ENCODE assay signal across 14 mouse cellular contexts in genomic region chr11:95160693-95161092, GRCm38 (mm10). TPM values are rescaled to one million over a fixed set of nuclear protein-coding genes. Genes with fewer than 3 reads are reported as not detected.
DNase-seq lines count a peak whose midpoint lies in the region; ATAC-seq and TF ChIP-seq lines count a peak whose summit lies in the region.
"Had no signal": no experiment of that assay in that cellular context is flagged by ENCODE, and none has a peak within 500 bp of the region (broad histone marks: within the 10 kb centered on the region; RNA-seq: fewer than 3 reads in every experiment).

No protein-coding gene starts in this region.

- H3K4me2 ChIP-seq in liver, embryonic 11.5 days: no peak overlapping the region
- no peak overlapping the region for H3K4me2 ChIP-seq in liver, embryonic 14.5 days (ENCODE audit: low read depth)
- H3K4me2 ChIP-seq: embryonic facial prominence, embryonic 12.5 days; hindbrain, embryonic 13.5 days had no signal

- TF ChIP-seq POLR2A in liver, adult 2 months (IDR thresholded peaks at IDR 0.05; ENCODE audit: extremely low read depth, insufficient read depth, low read length): no peak
- TF ChIP-seq POLR2A in ES-Bruce4 (IDR thresholded peaks at IDR 0.05; ENCODE audit: insufficient read depth, low read length): no peak

- 64% methylated on average over 7 of the region's 7 CpGs for WGBS in liver, adult 2 months
- WGBS in liver, embryonic 11.5 days: 42% methylated on average over 7 of the region's 7 CpGs
- 40% methylated on average over 7 of the region's 7 CpGs for WGBS in liver, embryonic 14.5 days (ENCODE audit: insufficient replicate concordance)

- ATAC-seq in liver, embryonic 11.5 days (replicated peaks; ENCODE audit: low FRiP score): no peak
- no peak for ATAC-seq in liver, embryonic 14.5 days (ENCODE audit: insufficient read depth)

- DNase-seq in adrenal gland, adult 2 months: peak; percentile 13
- DNase-seq in adrenal gland, postnatal 4 days (ENCODE audit: low spot score in 2 of 2): no peak
- no peak for DNase-seq in liver, adult 2 months (ENCODE audit: extremely low read depth, low read depth, low spot score)
- no peak for DNase-seq in liver, embryonic 11.5 days (ENCODE audit: low spot score)
- no peak for DNase-seq in liver, embryonic 14.5 days (ENCODE audit: low read depth in 3 of 3, low spot score in 3 of 3)
- DNase-seq in retina, postnatal 1 day: no peak
- no peak for DNase-seq in frontal cortex, adult 2 months (ENCODE audit: extremely low spot score in 1 of 2, low spot score in 1 of 2)
- DNase-seq: cerebellum, adult 2 months had no signal

- no peak overlapping the region for H3K27ac ChIP-seq in liver, adult 2 months (replicated peaks; ENCODE audit: insufficient read depth, low read depth, low read length)
- H3K27ac ChIP-seq in liver, embryonic 11.5 days (ENCODE audit: low read depth, low read length): no peak overlapping the region
- H3K27ac ChIP-seq in ES-Bruce4 (ENCODE audit: insufficient read depth, low read length): no peak overlapping the region
- no peak overlapping the region for H3K27ac ChIP-seq in liver, embryonic 14.5 days
- H3K27ac ChIP-seq: embryonic facial prominence, embryonic 12.5 days; hindbrain, embryonic 13.5 days; macrophage had no signal

- H3K4me3 ChIP-seq in liver, adult 2 months (ENCODE audit: insufficient read depth, low read depth, low read length): no peak overlapping the region
- H3K4me3 ChIP-seq in liver, embryonic 11.5 days (ENCODE audit: low read depth, low read length): no peak overlapping the region
- no peak overlapping the region for H3K4me3 ChIP-seq in ES-Bruce4 (ENCODE audit: low read depth, low read length)
- H3K4me3 ChIP-seq in liver, embryonic 14.5 days (ENCODE audit: insufficient read depth in 1 of 2, low read depth in 2 of 2, low read length in 2 of 2): no peak overlapping the region
- H3K4me3 ChIP-seq: embryonic facial prominence, embryonic 12.5 days; hindbrain, embryonic 13.5 days had no signal

- peak; percentile 47; the same call in 1 of the 2 replicates for TF ChIP-seq CTCF in liver, adult 2 months (IDR thresholded peaks at IDR 0.05; ENCODE audit: low read depth, low read length)
- TF ChIP-seq CTCF in ES-Bruce4 (IDR thresholded peaks at IDR 0.05; ENCODE audit: low read depth, low read length): peak; percentile 87
- peak; percentile 75 for TF ChIP-seq CTCF in liver, embryonic 14.5 days (IDR thresholded peaks at IDR 0.05; ENCODE audit: low read depth)

- no peaks in the 10 kb centered on the region for H3K27me3 ChIP-seq in liver, adult 2 months (ENCODE audit: control insufficient read depth, insufficient read depth, low read length)
- peaks cover 8% of the 10 kb centered on the region for H3K27me3 ChIP-seq in liver, embryonic 11.5 days (replicated peaks; ENCODE audit: control insufficient read depth, insufficient read depth, low read length)
- no peaks in the 10 kb centered on the region for H3K27me3 ChIP-seq in ES-Bruce4 (ENCODE audit: control insufficient read depth, insufficient read depth, low read length, poor library complexity, severe bottlenecking)
- H3K27me3 ChIP-seq in liver, embryonic 14.5 days (ENCODE audit: control insufficient read depth, insufficient read depth, low read length): no peaks in the 10 kb centered on the region
- H3K27me3 ChIP-seq: embryonic facial prominence, embryonic 12.5 days had no signal

- TF ChIP-seq EP300 in ES-Bruce4 (IDR thresholded peaks at IDR 0.05; ENCODE audit: insufficient read depth, low read depth, low read length): no peak
- no peak for TF ChIP-seq EP300 in liver, embryonic 14.5 days (IDR thresholded peaks at IDR 0.05; ENCODE audit: low read depth)

- no peaks in the 10 kb centered on the region for H3K9me3 ChIP-seq in liver, embryonic 11.5 days (ENCODE audit: control insufficient read depth, low read length)
- no peaks in the 10 kb centered on the region for H3K9me3 ChIP-seq in ES-Bruce4 (replicated peaks; ENCODE audit: control insufficient read depth, insufficient read depth, low read length, poor library complexity, severe bottlenecking)
- no peaks in the 10 kb centered on the region for H3K9me3 ChIP-seq in liver, embryonic 14.5 days (ENCODE audit: control insufficient read depth, low read length)
- H3K9me3 ChIP-seq: embryonic facial prominence, embryonic 12.5 days; hindbrain, embryonic 13.5 days had no signal

- no peaks in the 10 kb centered on the region for H3K79me2 ChIP-seq in liver, adult 2 months (ENCODE audit: control insufficient read depth, insufficient read depth, low read length)

- H3K4me1 ChIP-seq in liver, adult 2 months (ENCODE audit: control insufficient read depth, insufficient read depth, low read length): peaks cover 2% of the 10 kb centered on the region; the same call in 1 of the 2 replicates
- H3K4me1 ChIP-seq in liver, embryonic 11.5 days (replicated peaks; ENCODE audit: control insufficient read depth, insufficient read depth, low read length): peaks cover 1% of the 10 kb centered on the region; the same call in 1 of the 2 replicates
- no peaks in the 10 kb centered on the region for H3K4me1 ChIP-seq in ES-Bruce4 (ENCODE audit: control insufficient read depth, insufficient read depth, low read length)
- no peaks in the 10 kb centered on the region for H3K4me1 ChIP-seq in liver, embryonic 14.5 days (replicated peaks; ENCODE audit: control insufficient read depth in 2 of 2, insufficient read depth in 2 of 2, low read length in 1 of 2)
- H3K4me1 ChIP-seq: embryonic facial prominence, embryonic 12.5 days; hindbrain, embryonic 13.5 days had no signal

- no peaks in the 10 kb centered on the region for H3K36me3 ChIP-seq in liver, adult 2 months (ENCODE audit: control insufficient read depth, insufficient read depth, low read length)
- H3K36me3 ChIP-seq in liver, embryonic 11.5 days (ENCODE audit: control insufficient read depth, insufficient read depth, low read length): no peaks in the 10 kb centered on the region
- H3K36me3 ChIP-seq in ES-Bruce4 (ENCODE audit: control insufficient read depth, insufficient read depth, low read length, poor library complexity, severe bottlenecking): no peaks in the 10 kb centered on the region
- H3K36me3 ChIP-seq in liver, embryonic 14.5 days (replicated peaks; ENCODE audit: control insufficient read depth, insufficient read depth, low read depth): no peaks in the 10 kb centered on the region
- H3K36me3 ChIP-seq: embryonic facial prominence, embryonic 12.5 days; hindbrain, embryonic 13.5 days had no signal

- no peak overlapping the region for H3K9ac ChIP-seq in liver, adult 2 months (ENCODE audit: low read depth, low read length)
- H3K9ac ChIP-seq in liver, embryonic 11.5 days (ENCODE audit: low read depth, low read length): no peak overlapping the region
- H3K9ac ChIP-seq in ES-Bruce4 (ENCODE audit: low read depth, poor library complexity, severe bottlenecking): no peak overlapping the region
- H3K9ac ChIP-seq in liver, embryonic 14.5 days (replicated peaks): no peak overlapping the region
- H3K9ac ChIP-seq: embryonic facial prominence, embryonic 12.5 days; hindbrain, embryonic 13.5 days had no signal

RNA-seq across cellular contexts. Expression of gene Dlx4, which starts 14.6 kb away (rescaled TPM):
- under 1 TPM in 1 of 2 experiments, not detected in 1; 0.21 TPM for total RNA-seq in adrenal gland, adult 2 months (2021)
- polyA plus RNA-seq in adrenal gland, adult 2 months (2012; rRNA removed): 0.17 and 0.25 TPM in 2 replicates
- under 1 TPM; 0.31 to 0.53 TPM for total RNA-seq in adrenal gland, postnatal 4 days (2021)
- 0.07 TPM in 1 of 2 replicates, not detected in the other for total RNA-seq in liver, adult 2 months (2014; rRNA removed)
- 0.21 and 0.29 TPM in 2 replicates for polyA plus RNA-seq in liver, adult 2 months (2012; rRNA removed)
- polyA plus RNA-seq in liver, embryonic 11.5 days (2014; fragmentation: Nextera tagmentation; extraction: Ambion mirVana): 0.19 and 0.40 TPM in 2 replicates
- polyA plus RNA-seq in ES-Bruce4 (2011; ENCODE audit: insufficient read depth, insufficient read length, low read depth, missing spikeins): 0.96 and 2.0 TPM in 2 replicates
- polyA plus RNA-seq in liver, embryonic 14.5 days (2012; rRNA removed): 0.06 and 0.09 TPM in 2 replicates
- polyA plus RNA-seq in liver, embryonic 14.5 days (2014; fragmentation: Nextera tagmentation; extraction: Ambion mirVana): not detected in 2 replicates
- 0.08 TPM in 1 of 2 replicates, not detected in the other for polyA plus RNA-seq in frontal cortex, adult 2 months (2012; rRNA removed)
- total RNA-seq: left cerebral cortex, postnatal 36 days had no signal
- polyA plus RNA-seq: hindbrain, embryonic 13.5 days; large intestine, adult 2 months; macrophage had no signal

RNA-seq across cellular contexts. Expression of gene Dlx3, which starts 40.8 kb away (rescaled TPM):
- under 1 TPM in 1 of 2 experiments, not detected in 1; 0.10 TPM for total RNA-seq in adrenal gland, adult 2 months (2021)
- polyA plus RNA-seq in adrenal gland, adult 2 months (2012; rRNA removed): 0.03 and 0.07 TPM in 2 replicates
- total RNA-seq in adrenal gland, postnatal 4 days (2021): under 1 TPM in 1 of 2 experiments, not detected in 1; 0.17 TPM
- not detected in 2 replicates for total RNA-seq in liver, adult 2 months (2014; rRNA removed)
- polyA plus RNA-seq in liver, adult 2 months (2012; rRNA removed): not detected in 2 replicates
- 0.63 and 0.68 TPM in 2 replicates for polyA plus RNA-seq in liver, embryonic 11.5 days (2014; fragmentation: Nextera tagmentation; extraction: Ambion mirVana)
- 9.9 and 11.3 TPM in 2 replicates for polyA plus RNA-seq in ES-Bruce4 (2011; ENCODE audit: insufficient read depth, insufficient read length, low read depth, missing spikeins)
- 0.01 TPM in 1 of 2 replicates, not detected in the other for polyA plus RNA-seq in liver, embryonic 14.5 days (2012; rRNA removed)
- polyA plus RNA-seq in liver, embryonic 14.5 days (2014; fragmentation: Nextera tagmentation; extraction: Ambion mirVana): not detected in 2 replicates
- polyA plus RNA-seq in frontal cortex, adult 2 months (2012; rRNA removed): 0.19 TPM in 1 of 2 replicates, not detected in the other
- total RNA-seq: left cerebral cortex, postnatal 36 days had no signal
- polyA plus RNA-seq: macrophage had no signal
